Comparison of ENCODE assay signal across 8 mouse cellular contexts in the genomic region with DNA sequence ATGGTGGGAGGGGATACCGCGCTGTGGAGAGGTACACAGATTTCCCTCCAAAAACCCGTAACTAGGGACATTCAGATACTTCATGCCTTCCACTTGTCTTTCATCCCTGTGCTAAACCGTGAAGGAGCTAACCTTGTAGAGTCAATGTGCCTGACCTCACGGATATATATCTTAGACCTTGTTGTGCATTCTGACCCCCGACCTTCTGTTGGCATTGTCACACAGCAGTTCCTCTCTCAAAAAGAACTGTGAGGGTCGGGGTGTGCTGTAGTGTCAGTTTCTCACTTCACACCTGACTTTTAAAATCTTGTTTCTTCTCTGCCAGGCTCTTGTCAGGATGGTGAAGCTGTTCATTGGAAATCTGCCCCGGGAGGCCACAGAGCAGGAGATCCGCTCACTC. TPM values are rescaled to one million over a fixed set of nuclear protein-coding genes. Genes with fewer than 3 reads are reported as not detected.
DNase-seq lines count a peak whose midpoint lies in the region; ATAC-seq and TF ChIP-seq lines count a peak whose summit lies in the region.

No protein-coding gene starts in this region.

- peaks cover 10% of the 10 kb centered on the region for H3K4me1 ChIP-seq in heart, embryonic 12.5 days (replicated peaks)
- peaks cover 0 to 1% of the 10 kb centered on the region in 2 experiments; a peak in 1 of 4 replicates for H3K4me1 ChIP-seq in ES-E14 (ENCODE audit: control insufficient read depth in 2 of 2, insufficient read depth in 2 of 2, low read length in 2 of 2, poor library complexity in 1 of 2)
- peaks cover 31% of the 10 kb centered on the region for H3K4me1 ChIP-seq in hindbrain, embryonic 10.5 days (replicated peaks)

- 7% methylated on average over 9 of the region's 9 CpGs for WGBS in heart, embryonic 12.5 days
- WGBS in hindbrain, embryonic 10.5 days, result 11% methylated on average over 9 of the region's 9 CpGs

- no peak for ATAC-seq in heart, embryonic 12.5 days (ENCODE audit: insufficient number of reproducible peaks, low FRiP score)

- H3K9me3 ChIP-seq in heart, embryonic 12.5 days (replicated peaks), result no peaks in the 10 kb centered on the region
- no peaks in the 10 kb centered on the region for H3K9me3 ChIP-seq in ES-E14 (ENCODE audit: control insufficient read depth, insufficient read depth, low read depth, low read length)
- H3K9me3 ChIP-seq in hindbrain, embryonic 10.5 days, result no peaks in the 10 kb centered on the region

- H3K27ac ChIP-seq in heart, embryonic 12.5 days (ENCODE audit: poor library complexity, severe bottlenecking), result peak overlapping the region; percentile 92
- no peak overlapping the region for H3K27ac ChIP-seq in ES-E14 (ENCODE audit: insufficient read depth, low read depth, low read length, poor library complexity, severe bottlenecking)
- peak overlapping the region; percentile 99 for H3K27ac ChIP-seq in hindbrain, embryonic 10.5 days

- H3K27me3 ChIP-seq in heart, embryonic 12.5 days (replicated peaks), result no peaks in the 10 kb centered on the region
- H3K27me3 ChIP-seq in hindbrain, embryonic 10.5 days (ENCODE audit: insufficient read depth, poor library complexity, severe bottlenecking), result no peaks in the 10 kb centered on the region

- peak overlapping the region; percentile 82 for H3K9ac ChIP-seq in heart, embryonic 12.5 days
- H3K9ac ChIP-seq in ES-E14 (ENCODE audit: insufficient read depth, low read depth, low read length, poor library complexity, severe bottlenecking), result peak overlapping the region; percentile 91; the same call in 1 of the 2 replicates

- peaks cover 14% of the 10 kb centered on the region for H3K36me3 ChIP-seq in heart, embryonic 12.5 days
- H3K36me3 ChIP-seq in ES-E14 (ENCODE audit: control insufficient read depth, insufficient read depth, low read length, poor library complexity, severe bottlenecking), result peaks cover 5% of the 10 kb centered on the region
- H3K36me3 ChIP-seq in hindbrain, embryonic 10.5 days, result peaks cover 50% of the 10 kb centered on the region

- H3K4me3 ChIP-seq in heart, embryonic 12.5 days, result peak overlapping the region; percentile 81
- H3K4me3 ChIP-seq in ES-E14 (ENCODE audit: insufficient read depth in 1 of 2, low read depth in 1 of 2, low read length in 2 of 2, poor library complexity in 1 of 2, severe bottlenecking in 1 of 2), result peak overlapping the region; percentile 77 to 81
- peak overlapping the region; percentile 86 for H3K4me3 ChIP-seq in hindbrain, embryonic 10.5 days

- DNase-seq in heart, adult 18-20 months, result no peak
- DNase-seq in ES-E14 (ENCODE audit: low read depth, low spot score), result no peak
- no peak for DNase-seq in hindbrain, embryonic 10.5 days (ENCODE audit: low spot score)
- DNase-seq in lung, postnatal 36 days, result peak; percentile 8
- no peak for DNase-seq in right cerebral cortex, postnatal 4 days
- DNase-seq in frontal cortex, adult 2 months (ENCODE audit: extremely low spot score in 1 of 2, low spot score in 1 of 2), result no peak
- DNase-seq in yolk sac, embryonic 10.5 days (ENCODE audit: low spot score), result no peak

- in situ Hi-C loops in ES-E14 (cut with MboI; ENCODE audit: low sequenced_read_pairs in 2 of 2, unreplicated experiment in 2 of 2), result loop anchor here in 1 of 2 experiments (10.0 kb wide), 1 partner anchor 148 kb away; a partner anchor contains a TSS

- peak overlapping the region; percentile 89 for H3K4me2 ChIP-seq in heart, embryonic 12.5 days

TF ChIP-seq in ES-E14, 5 proteins besides CTCF, POLR2A, EP300 and RAD21:
- TF ChIP-seq MAFK (IDR thresholded peaks at IDR 0.05; ENCODE audit: insufficient read depth, low read depth, low read length) (no peak), ZNF384 (IDR thresholded peaks at IDR 0.05; ENCODE audit: low read depth, low read length) (no peak), HCFC1 (IDR thresholded peaks at IDR 0.05; ENCODE audit: borderline replicate concordance, insufficient read depth, low read length) (no peak), CHD2 (IDR thresholded peaks at IDR 0.05; ENCODE audit: low read depth, low read length) (no peak)

RNA-seq across cellular contexts. Expression of a gene that starts 0.6 kb away (rescaled TPM):
- 36.2 and 41.2 TPM in 2 replicates for polyA plus RNA-seq in heart, embryonic 12.5 days (2016; fragmentation: Nextera tagmentation; extraction: Ambion mirVana)
- 1 to 10 TPM; 7.8 to 8.6 TPM for total RNA-seq in heart, adult 18-20 months (2021)
- 11.1 and 11.3 TPM in 2 replicates for total RNA-seq in ES-E14 (2012; rRNA removed)
- 108 and 124 TPM in 2 replicates for polyA plus RNA-seq in hindbrain, embryonic 10.5 days (2016; fragmentation: Nextera tagmentation; extraction: Ambion mirVana)
- polyA plus RNA-seq in frontal cortex, adult 2 months (2012; rRNA removed), result 24.3 and 25.3 TPM in 2 replicates

RNA-seq across cellular contexts. Expression of a gene that starts 36.8 kb away (rescaled TPM):
- 39.8 and 46.8 TPM in 2 replicates for polyA plus RNA-seq in heart, embryonic 12.5 days (2016; fragmentation: Nextera tagmentation; extraction: Ambion mirVana)
- total RNA-seq in heart, adult 18-20 months (2021), result 10 to 100 TPM; 38.8 to 43.3 TPM
- total RNA-seq in ES-E14 (2012; rRNA removed), result 122 and 134 TPM in 2 replicates
- 104 and 106 TPM in 2 replicates for polyA plus RNA-seq in hindbrain, embryonic 10.5 days (2016; fragmentation: Nextera tagmentation; extraction: Ambion mirVana)
- polyA plus RNA-seq in frontal cortex, adult 2 months (2012; rRNA removed), result 64.7 and 65.5 TPM in 2 replicates

RNA-seq across cellular contexts. Expression of a gene that starts 46.0 kb away (rescaled TPM):
- 0.26 TPM in 2 replicates for polyA plus RNA-seq in heart, embryonic 12.5 days (2016; fragmentation: Nextera tagmentation; extraction: Ambion mirVana)
- total RNA-seq in heart, adult 18-20 months (2021), result under 1 TPM; 0.22 to 0.98 TPM
- total RNA-seq in ES-E14 (2012; rRNA removed), result 14.1 and 36.7 TPM in 2 replicates
- 12.7 and 20.6 TPM in 2 replicates for polyA plus RNA-seq in hindbrain, embryonic 10.5 days (2016; fragmentation: Nextera tagmentation; extraction: Ambion mirVana)
- 186 and 200 TPM in 2 replicates for polyA plus RNA-seq in frontal cortex, adult 2 months (2012; rRNA removed)

RNA-seq across cellular contexts. Expression of a gene that starts 54.5 kb away (rescaled TPM):
- 27.0 and 29.6 TPM in 2 replicates for polyA plus RNA-seq in heart, embryonic 12.5 days (2016; fragmentation: Nextera tagmentation; extraction: Ambion mirVana)
- 10 to 100 TPM; 15.4 to 19.4 TPM for total RNA-seq in heart, adult 18-20 months (2021)
- 40.0 and 49.8 TPM in 2 replicates for total RNA-seq in ES-E14 (2012; rRNA removed)
- 26.7 and 30.0 TPM in 2 replicates for polyA plus RNA-seq in hindbrain, embryonic 10.5 days (2016; fragmentation: Nextera tagmentation; extraction: Ambion mirVana)
- polyA plus RNA-seq in frontal cortex, adult 2 months (2012; rRNA removed), result 15.3 and 16.3 TPM in 2 replicates

RNA-seq across cellular contexts. Expression of a gene that starts 54.5 kb away (rescaled TPM):
- 59.8 and 64.5 TPM in 2 replicates for polyA plus RNA-seq in heart, embryonic 12.5 days (2016; fragmentation: Nextera tagmentation; extraction: Ambion mirVana)
- 10 to 100 TPM; 16.6 to 17.9 TPM for total RNA-seq in heart, adult 18-20 months (2021)
- 91.7 and 99.1 TPM in 2 replicates for total RNA-seq in ES-E14 (2012; rRNA removed)
- polyA plus RNA-seq in hindbrain, embryonic 10.5 days (2016; fragmentation: Nextera tagmentation; extraction: Ambion mirVana), result 126 and 130 TPM in 2 replicates
- 26.8 and 28.0 TPM in 2 replicates for polyA plus RNA-seq in frontal cortex, adult 2 months (2012; rRNA removed)

Comparison
In these comparisons a context has a peak if more than half of its experiments do, and no peak if none do; other contexts are left out.
1. RNA of a gene that starts 46.0 kb away (polyA plus RNA-seq): 186 to 200 TPM in frontal cortex, adult 2 months and 12.7 to 20.6 TPM in hindbrain, embryonic 10.5 days; 0.26 TPM in heart, embryonic 12.5 days; every median in the first group is over 10 times any median in the second.
2. Peak in every context shown above with its lines, with median percentiles within 50 percentile points of each other: H3K4me3 ChIP-seq.